Mouse (Mus musculus) ES-E14 (cell line): ENCODE data around the gene Erc2. TPM values are rescaled to one million over a fixed set of nuclear protein-coding genes. Genes with fewer than 3 reads are reported as not detected.
A peak's percentile ranks its signal among the peaks of the same experiment; 100 is the strongest.

ENCODE experiments used
- DNase-seq: peaks from one replicate; pipeline ENCODE4 v3.0.0-alpha.2; 2013; ENCODE audit warnings: low read depth, low spot score
- H3K27ac ChIP-seq: 2 replicates; pipeline ENCODE4 v1.5.1; 2012; ENCODE audit warnings: low read depth, mild to moderate bottlenecking, low read length, moderate library complexity, mixed read lengths; ENCODE audit not compliant: poor library complexity, insufficient read depth, severe bottlenecking
- H3K36me3 ChIP-seq: 2 replicates; pipeline ENCODE4 v1.6.1; 2012; ENCODE audit warnings: mild to moderate bottlenecking, low read length, moderate library complexity, mixed read lengths; ENCODE audit not compliant: control insufficient read depth, poor library complexity, insufficient read depth, severe bottlenecking
- H3K4me1 ChIP-seq, 2 experiments: fragments of 150-350 bp in 1 of 2; sonication (generic) in 1 of 2; 2 replicates each; pipeline ENCODE4 v1.6.1; 2012; ENCODE audit warnings: low read length in 2 of 2, mild to moderate bottlenecking in 1 of 2, mixed read lengths in 1 of 2; ENCODE audit not compliant: control insufficient read depth in 2 of 2, insufficient read depth in 2 of 2, poor library complexity in 1 of 2
- H3K4me3 ChIP-seq, 2 experiments: fragments of 150-350 bp in 1 of 2; sonication (generic) in 1 of 2; 2 replicates each; pipeline ENCODE4 v1.5.1; 2012; ENCODE audit warnings: low read length in 2 of 2, low read depth in 1 of 2, mild to moderate bottlenecking in 1 of 2, mixed read lengths in 1 of 2; ENCODE audit not compliant: insufficient read depth in 1 of 2, poor library complexity in 1 of 2, severe bottlenecking in 1 of 2
- H3K9ac ChIP-seq: 2 replicates; pipeline ENCODE4 v1.6.1; 2012; ENCODE audit warnings: low read depth, mild to moderate bottlenecking, low read length, mixed read lengths; ENCODE audit not compliant: poor library complexity, insufficient read depth, severe bottlenecking
- H3K9me3 ChIP-seq: fragments of 150-350 bp; sonication (generic); 2 replicates; pipeline ENCODE4 v1.6.1; 2012; ENCODE audit warnings: low read depth, mild to moderate bottlenecking, low read length; ENCODE audit not compliant: control insufficient read depth, insufficient read depth
- CHD2 ChIP-seq: IDR thresholded peaks from 2 replicates; pipeline ENCODE4 v1.6.1; 2014; ENCODE audit warnings: mild to moderate bottlenecking, low read depth, low read length, inconsistent platforms
- HCFC1 ChIP-seq: IDR thresholded peaks from 2 replicates; pipeline ENCODE4 v1.6.1; 2012; ENCODE audit warnings: low read length, inconsistent platforms, borderline replicate concordance; ENCODE audit not compliant: insufficient read depth
- MAFK ChIP-seq: IDR thresholded peaks from 2 replicates; pipeline ENCODE4 v1.6.1; 2014; ENCODE audit warnings: mild to moderate bottlenecking, low read depth, low read length, inconsistent platforms; ENCODE audit not compliant: insufficient read depth
- ZC3H11A ChIP-seq: IDR thresholded peaks from 2 replicates; pipeline ENCODE4 v1.6.1; 2012; ENCODE audit warnings: low read depth, mild to moderate bottlenecking, inconsistent platforms, low read length, borderline replicate concordance
- ZNF384 ChIP-seq: IDR thresholded peaks from 2 replicates; pipeline ENCODE4 v1.6.1; 2012; ENCODE audit warnings: low read depth, low read length, inconsistent platforms
- in situ Hi-C, 2 experiments: fragments of 600-800 bp; cut with MboI; formaldehyde crosslinking; loops; one replicate each; pipeline ENCODE4 v1.15.1; 2025; ENCODE audit warnings: low sequenced_read_pairs in 2 of 2, inconsistent platforms in 1 of 2; ENCODE audit not compliant: unreplicated experiment in 2 of 2
- total RNA-seq: library from RNA; depleted of rRNA; stranded (reverse); fragments of 300-350 nt; gene quantifications from 2 replicates; pipeline ENCODE4 v1.2.3, GENCODE M21; 2012

Erc2 gene
- total RNA-seq, 1 experiment = 9.1 TPM

DNA sequence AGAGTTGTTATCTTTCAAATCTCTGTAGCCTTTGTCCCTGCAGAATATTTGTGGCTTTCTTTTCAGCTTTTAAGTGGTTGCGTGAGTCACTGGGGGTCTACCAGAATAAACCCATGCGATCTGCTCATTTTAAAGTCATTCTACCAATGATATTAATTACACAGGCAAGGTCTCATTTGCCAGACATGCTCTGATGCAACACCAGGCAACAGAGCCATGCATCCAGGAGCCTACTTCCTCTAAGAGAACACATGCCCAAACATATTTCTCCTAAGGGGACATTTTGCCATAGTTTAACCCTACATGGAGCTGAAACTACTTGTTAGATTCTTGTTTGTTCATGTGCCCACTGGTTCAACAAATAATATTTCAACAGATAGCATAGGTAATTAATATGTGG is 584.1 kb downstream of the Erc2 start:
- no peak overlapping the region for H3K27ac ChIP-seq
- TF ChIP-seq ZC3H11A = no peak
- no peak overlapping the region for H3K9ac ChIP-seq
- H3K36me3 ChIP-seq = no peaks in the 10 kb centered on the region
- no peaks in the 10 kb centered on the region for H3K9me3 ChIP-seq
- in situ Hi-C loops = no loop called here
- no peaks in the 10 kb centered on the region for H3K4me1 ChIP-seq
- no peak overlapping the region for H3K4me3 ChIP-seq
- no peak for DNase-seq

DNA sequence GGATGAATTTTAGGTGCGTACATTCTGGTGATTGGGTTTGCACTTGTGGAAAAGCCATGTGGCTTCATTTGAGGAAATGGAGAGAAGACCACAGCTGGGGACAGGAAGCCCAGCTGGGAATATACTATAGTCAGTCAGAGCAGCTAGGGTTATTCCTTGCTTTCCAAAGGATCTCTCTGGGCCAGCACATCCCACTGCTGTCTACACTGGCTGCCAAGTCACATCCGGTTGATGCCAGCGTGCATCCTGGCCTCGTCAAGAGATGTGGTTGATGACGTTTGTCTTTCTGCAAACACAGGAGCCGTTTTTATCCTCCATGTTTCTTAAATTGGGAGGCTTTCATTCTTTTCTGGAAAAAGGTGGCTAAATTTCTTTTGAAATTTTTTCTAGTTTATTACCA is 603.3 kb downstream of the Erc2 start:
- TF ChIP-seq CHD2 = no peak
- no peak for TF ChIP-seq ZC3H11A
- TF ChIP-seq MAFK = no peak
- no peak for TF ChIP-seq HCFC1
- TF ChIP-seq ZNF384 = no peak
- Histone ChIP-seq H3K9me3 (no peaks in the 10 kb centered on the region), H3K4me1 (no peaks in the 10 kb centered on the region), H3K27ac (no peak overlapping the region), H3K36me3 (no peaks in the 10 kb centered on the region), H3K9ac (no peak overlapping the region), H3K4me3 (no peak overlapping the region)
- no peak for DNase-seq
- in situ Hi-C loops = no loop called here

DNA sequence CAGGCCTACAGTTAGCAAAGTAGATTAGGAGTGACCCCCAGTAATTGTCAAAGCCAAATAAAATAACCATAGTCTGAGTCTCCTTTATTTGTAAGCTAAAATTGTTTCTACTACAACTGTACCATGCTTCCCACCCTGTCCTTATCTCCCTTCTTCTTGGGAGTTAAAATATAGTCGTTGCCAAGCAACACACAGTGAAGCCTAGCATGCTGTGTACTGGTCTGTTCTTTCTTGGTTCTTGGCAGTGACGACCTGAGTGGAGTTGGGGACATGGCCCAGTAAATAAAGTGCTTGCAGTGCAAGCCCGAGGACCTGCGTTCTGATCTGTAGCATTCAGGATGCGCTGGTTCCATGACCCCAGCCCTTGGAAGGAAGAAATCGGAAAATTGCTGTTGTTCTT is 608.3 kb downstream of the Erc2 start:
- no peak for DNase-seq
- in situ Hi-C loops = no loop called here

DNA sequence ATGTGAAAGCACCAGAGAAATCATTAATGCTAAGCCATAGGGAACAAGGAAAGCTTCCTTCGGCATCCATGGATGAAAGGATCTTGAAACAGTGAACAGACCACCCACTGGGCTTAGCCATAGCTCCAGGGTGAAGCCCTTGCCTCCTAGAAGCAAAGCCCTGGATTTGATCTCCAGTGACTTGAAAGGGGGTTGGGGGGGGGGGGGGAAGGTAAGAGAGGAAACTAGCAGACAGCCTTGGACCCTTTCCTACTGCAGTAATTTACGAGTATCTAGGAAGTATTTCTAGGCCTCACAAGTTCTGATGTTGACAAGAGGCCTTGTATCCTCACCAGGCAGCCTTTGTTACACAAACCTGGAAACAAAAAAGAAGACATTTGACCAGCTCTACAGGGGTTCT is 609.0 kb downstream of the Erc2 start:
- in situ Hi-C loops = no loop called here
- H3K36me3 ChIP-seq = no peaks in the 10 kb centered on the region
- no peaks in the 10 kb centered on the region for H3K4me1 ChIP-seq
- DNase-seq = peak; percentile 39
- no peak overlapping the region for H3K4me3 ChIP-seq
- H3K9me3 ChIP-seq = no peaks in the 10 kb centered on the region
- H3K9ac ChIP-seq = no peak overlapping the region
- TF ChIP-seq ZNF384 = no peak
- TF ChIP-seq CHD2 = no peak
- TF ChIP-seq MAFK = no peak
- TF ChIP-seq HCFC1 = no peak
- TF ChIP-seq ZC3H11A = no peak
- no peak overlapping the region for H3K27ac ChIP-seq

More for the DNA sequence above, 608.3 kb downstream of the Erc2 start:
- no peaks in the 10 kb centered on the region for H3K36me3 ChIP-seq
- no peaks in the 10 kb centered on the region for H3K4me1 ChIP-seq
- no peak overlapping the region for H3K4me3 ChIP-seq
- no peak overlapping the region for H3K27ac ChIP-seq
- TF ChIP-seq ZNF384 = no peak
- TF ChIP-seq HCFC1 = no peak
- no peak for TF ChIP-seq ZC3H11A
- TF ChIP-seq MAFK = no peak
- H3K9me3 ChIP-seq = no peaks in the 10 kb centered on the region
- H3K9ac ChIP-seq = no peak overlapping the region

DNA sequence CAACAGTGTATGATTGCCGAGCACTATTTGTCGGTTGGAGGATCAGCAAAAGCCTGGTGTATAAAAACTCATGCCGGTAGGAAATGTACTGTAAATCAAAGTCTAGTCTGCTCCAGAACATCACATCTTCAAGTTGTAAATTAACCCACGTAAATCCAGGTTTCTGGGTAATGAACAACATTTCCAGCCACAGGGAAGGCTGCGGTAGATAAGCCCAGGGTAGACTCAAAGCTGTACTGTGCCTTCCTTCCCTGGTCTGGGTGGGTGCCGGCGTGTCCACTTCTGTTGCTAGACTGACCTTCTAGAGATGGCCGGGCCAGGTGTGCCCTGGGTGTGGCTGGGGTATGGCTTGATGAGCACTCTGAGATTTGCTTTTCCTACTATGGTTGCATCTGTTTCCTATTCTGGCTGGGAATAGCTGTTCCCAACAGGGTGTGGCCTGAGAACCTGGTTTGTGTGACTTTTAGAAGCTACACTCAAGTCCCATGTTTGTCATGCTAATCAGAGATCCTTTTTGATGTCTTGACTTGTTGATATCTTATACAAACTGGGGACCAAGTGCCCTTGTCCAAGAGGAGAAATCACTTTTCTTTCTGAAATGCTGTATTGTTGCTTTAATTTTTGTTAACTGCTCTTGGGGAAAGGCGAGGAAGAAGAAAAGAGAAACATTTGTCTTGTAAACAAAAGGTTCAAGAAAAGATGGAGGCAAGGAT is 616.3 kb downstream of the Erc2 start:
- Histone ChIP-seq H3K36me3 (no peaks in the 10 kb centered on the region), H3K9me3 (no peaks in the 10 kb centered on the region), H3K4me1 (peaks cover 0 to 2% of the 10 kb centered on the region in 2 experiments; a peak in 1 of 4 replicates), H3K27ac (no peak overlapping the region), H3K9ac (no peak overlapping the region), H3K4me3 (no peak overlapping the region)
- TF ChIP-seq HCFC1 = no peak
- TF ChIP-seq CHD2 = no peak
- no peak for TF ChIP-seq ZNF384
- TF ChIP-seq ZC3H11A = no peak
- no peak for TF ChIP-seq MAFK
- in situ Hi-C loops = no loop called here
- DNase-seq = peak; percentile 81
